Mouse (Mus musculus): ENCODE results near the gene Ntrk2.

Gene Ntrk2

GRCm38 (mm10) chr13:59003807-59004173 lies 197.4 kb downstream of the Ntrk2 start:
- TF ChIP-seq NANOG (IDR thresholded peaks at IDR 0.05; ENCODE audit: borderline replicate concordance, low read length) (no peak), CTCF (conservative IDR thresholded peaks at IDR 0.05; ENCODE audit: low read length) (no peak), POU5F1 (IDR thresholded peaks at IDR 0.05; ENCODE audit: borderline replicate concordance, low read length) (no peak)
- H3K4me1 ChIP-seq (replicated peaks; ENCODE audit: low read depth, low read length): no peaks in the 10 kb centered on the region
- peaks cover 19% of the 10 kb centered on the region for H3K27me3 ChIP-seq (ENCODE audit: insufficient read depth, low read length)
- H3K4me3 ChIP-seq (replicated peaks; ENCODE audit: low read length): no peak overlapping the region
- no peaks in the 10 kb centered on the region for H3K36me3 ChIP-seq (ENCODE audit: insufficient read depth, low read length)
- 0 out of 2 replicates have a peak, but pooled peaks cover 3% of the 10 kb centered on the region for H3K9me3 ChIP-seq (ENCODE audit: low read length)

- Histone ChIP-seq H3K36me3 (ENCODE audit: insufficient read depth, low read length) (no peaks in the 10 kb centered on the region), H3K4me1 (replicated peaks; ENCODE audit: low read depth, low read length) (no peaks in the 10 kb centered on the region), H3K4me3 (replicated peaks; ENCODE audit: low read length) (no peak overlapping the region), H3K27me3 (ENCODE audit: insufficient read depth, low read length) (peaks cover 25% of the 10 kb centered on the region), H3K9me3 (ENCODE audit: low read length) (peaks cover 11% of the 10 kb centered on the region)
- no peak for TF ChIP-seq NANOG (IDR thresholded peaks at IDR 0.05; ENCODE audit: borderline replicate concordance, low read length)
- no peak for TF ChIP-seq POU5F1 (IDR thresholded peaks at IDR 0.05; ENCODE audit: borderline replicate concordance, low read length)
- no peak for TF ChIP-seq CTCF (conservative IDR thresholded peaks at IDR 0.05; ENCODE audit: low read length)
Observed at GRCm38 (mm10) chr13:59004579-59004978, 198.2 kb downstream of the Ntrk2 start.

- H3K36me3 ChIP-seq (ENCODE audit: insufficient read depth, low read length): no peaks in the 10 kb centered on the region
- peaks cover 18% of the 10 kb centered on the region for H3K9me3 ChIP-seq (ENCODE audit: low read length)
- peaks cover 23% of the 10 kb centered on the region for H3K4me1 ChIP-seq (replicated peaks; ENCODE audit: low read depth, low read length)
- TF ChIP-seq NANOG (IDR thresholded peaks at IDR 0.05; ENCODE audit: borderline replicate concordance, low read length): no peak
- TF ChIP-seq POU5F1 (IDR thresholded peaks at IDR 0.05; ENCODE audit: borderline replicate concordance, low read length): no peak
- no peak for TF ChIP-seq CTCF (conservative IDR thresholded peaks at IDR 0.05; ENCODE audit: low read length)
- peaks cover 48% of the 10 kb centered on the region for H3K27me3 ChIP-seq (ENCODE audit: insufficient read depth, low read length)
- no peak overlapping the region for H3K4me3 ChIP-seq (replicated peaks; ENCODE audit: low read length)
Observed at GRCm38 (mm10) chr13:59009855-59010254, 203.5 kb downstream of the Ntrk2 start.

- Histone ChIP-seq H3K36me3 (ENCODE audit: insufficient read depth, low read length) (no peaks in the 10 kb centered on the region), H3K4me3 (replicated peaks; ENCODE audit: low read length) (no peak overlapping the region), H3K4me1 (replicated peaks; ENCODE audit: low read depth, low read length) (peaks cover 23% of the 10 kb centered on the region), H3K9me3 (ENCODE audit: low read length) (peaks cover 18% of the 10 kb centered on the region), H3K27me3 (ENCODE audit: insufficient read depth, low read length) (peaks cover 47% of the 10 kb centered on the region)
- TF ChIP-seq POU5F1 (IDR thresholded peaks at IDR 0.05; ENCODE audit: borderline replicate concordance, low read length): no peak
- TF ChIP-seq CTCF (conservative IDR thresholded peaks at IDR 0.05; ENCODE audit: low read length): no peak
- TF ChIP-seq NANOG (IDR thresholded peaks at IDR 0.05; ENCODE audit: borderline replicate concordance, low read length): no peak
Observed at GRCm38 (mm10) chr13:59010893-59011529, 204.6 kb downstream of the Ntrk2 start.

- Histone ChIP-seq H3K4me1 (replicated peaks; ENCODE audit: low read depth, low read length) (peaks cover 23% of the 10 kb centered on the region), H3K27me3 (ENCODE audit: insufficient read depth, low read length) (peaks cover 47% of the 10 kb centered on the region), H3K36me3 (ENCODE audit: insufficient read depth, low read length) (no peaks in the 10 kb centered on the region), H3K4me3 (replicated peaks; ENCODE audit: low read length) (no peak overlapping the region), H3K9me3 (ENCODE audit: low read length) (peaks cover 18% of the 10 kb centered on the region)
- TF ChIP-seq POU5F1 (IDR thresholded peaks at IDR 0.05; ENCODE audit: borderline replicate concordance, low read length): no peak
- TF ChIP-seq CTCF (conservative IDR thresholded peaks at IDR 0.05; ENCODE audit: low read length): no peak
- no peak for TF ChIP-seq NANOG (IDR thresholded peaks at IDR 0.05; ENCODE audit: borderline replicate concordance, low read length)
Observed at GRCm38 (mm10) chr13:59011530-59011903, 205.1 kb downstream of the Ntrk2 start.

- peaks cover 28% of the 10 kb centered on the region for H3K27me3 ChIP-seq (ENCODE audit: insufficient read depth, low read length)
- no peaks in the 10 kb centered on the region for H3K36me3 ChIP-seq (ENCODE audit: insufficient read depth, low read length)
- TF ChIP-seq NANOG (IDR thresholded peaks at IDR 0.05; ENCODE audit: borderline replicate concordance, low read length) (no peak), POU5F1 (IDR thresholded peaks at IDR 0.05; ENCODE audit: borderline replicate concordance, low read length) (no peak), CTCF (conservative IDR thresholded peaks at IDR 0.05; ENCODE audit: low read length) (no peak)
- H3K9me3 ChIP-seq (ENCODE audit: low read length): no peaks in the 10 kb centered on the region
- peaks cover 23% of the 10 kb centered on the region for H3K4me1 ChIP-seq (replicated peaks; ENCODE audit: low read depth, low read length)
- H3K4me3 ChIP-seq (replicated peaks; ENCODE audit: low read length): no peak overlapping the region
Observed at GRCm38 (mm10) chr13:59015360-59015759, 209.0 kb downstream of the Ntrk2 start.

GRCm38 (mm10) chr13:59017121-59017520 lies 210.8 kb downstream of the Ntrk2 start:
- Histone ChIP-seq H3K4me1 (replicated peaks; ENCODE audit: low read depth, low read length) (peaks cover 8% of the 10 kb centered on the region; the same call in 1 of the 2 replicates), H3K27me3 (ENCODE audit: insufficient read depth, low read length) (peaks cover 18% of the 10 kb centered on the region), H3K36me3 (ENCODE audit: insufficient read depth, low read length) (no peaks in the 10 kb centered on the region), H3K4me3 (replicated peaks; ENCODE audit: low read length) (no peak overlapping the region), H3K9me3 (ENCODE audit: low read length) (no peaks in the 10 kb centered on the region)
- TF ChIP-seq NANOG (IDR thresholded peaks at IDR 0.05; ENCODE audit: borderline replicate concordance, low read length) (no peak), POU5F1 (IDR thresholded peaks at IDR 0.05; ENCODE audit: borderline replicate concordance, low read length) (no peak), CTCF (conservative IDR thresholded peaks at IDR 0.05; ENCODE audit: low read length) (0 out of 2 replicates have a peak, but pooled peaks have one; percentile 1)

- Histone ChIP-seq H3K9me3 (ENCODE audit: low read length) (no peaks in the 10 kb centered on the region), H3K4me3 (replicated peaks; ENCODE audit: low read length) (no peak overlapping the region), H3K36me3 (ENCODE audit: insufficient read depth, low read length) (no peaks in the 10 kb centered on the region), H3K27me3 (ENCODE audit: insufficient read depth, low read length) (peaks cover 14% of the 10 kb centered on the region), H3K4me1 (replicated peaks; ENCODE audit: low read depth, low read length) (0 out of 2 replicates have a peak, but pooled peaks cover 3% of the 10 kb centered on the region)
- TF ChIP-seq NANOG (IDR thresholded peaks at IDR 0.05; ENCODE audit: borderline replicate concordance, low read length) (no peak), POU5F1 (IDR thresholded peaks at IDR 0.05; ENCODE audit: borderline replicate concordance, low read length) (no peak)
Observed at GRCm38 (mm10) chr13:59022251-59023042, 216.1 kb downstream of the Ntrk2 start.

All from E14TG2a.4 (cell line).